Mouse (Mus musculus) embryonic stem cell, embryonic (primary cell): ENCODE measurements at regions not wholly inside any gene's neighbourhood (a gene's known extent, or its start where the extent isn't known, plus 50 kb on each side); places are given as distances from the start of the nearest gene placed in this dataset.

Experiments
- CTCF ChIA-PET, 4 experiments: fragments of 300-600 bp in 2 of 4; fragments of 350-600 bp in 2 of 4; sonication (Branson Sonifier 250); formaldehyde crosslinking; loops; one replicate each; lab custom pipeline; 2022; ENCODE audit warnings: inconsistent platforms in 2 of 4; lab: Charles Lee
- POLR2A ChIA-PET, 4 experiments: fragments of 300-600 bp in 2 of 4; fragments of 350-600 bp in 2 of 4; sonication (Branson Sonifier 250); formaldehyde crosslinking; loops; one replicate each; lab custom pipeline; 2022; ENCODE audit warnings: antibody characterized with exemption in 4 of 4, inconsistent platforms in 1 of 4; lab: Charles Lee

GRCm38 (mm10) chr11:114446617-114447460, 221.5 kb upstream of the Rpl38 start:
- ChIA-PET CTCF (interaction anchor here in 3 of 4 experiments (0.5 to 1.6 kb wide), 7 partner anchors 8 to 736 kb away, joined by 3 to 8 read pairs (median 3); no protein-coding TSS in a partner anchor), POLR2A (interaction anchor here in 2 of 4 experiments (0.6 to 1.2 kb wide), 3 partner anchors 8 to 286 kb away, joined by 3 to 4 read pairs (median 3); no protein-coding TSS in a partner anchor)

- CTCF ChIA-PET = interaction anchor here in 3 of 4 experiments (0.5 to 1.6 kb wide), 5 partner anchors 17 to 736 kb away, joined by 3 to 8 read pairs (median 4); no protein-coding TSS in a partner anchor
- POLR2A ChIA-PET = interaction anchor here in 2 of 4 experiments (0.6 to 1.2 kb wide), 3 partner anchors 9 to 287 kb away, joined by 3 to 4 read pairs (median 3); no protein-coding TSS in a partner anchor
Measured at GRCm38 (mm10) chr11:114446075-114446616, 222.2 kb upstream of the Rpl38 start.

GRCm38 (mm10) chr11:114444211-114444610, 224.1 kb upstream of the Rpl38 start:
- CTCF ChIA-PET = interaction anchor here (0.5 to 1.8 kb wide), 8 partner anchors 24 to 677 kb away, joined by 3 to 4 read pairs (median 4); no protein-coding TSS in a partner anchor

GRCm38 (mm10) chr11:114443444-114443843, 224.9 kb upstream of the Rpl38 start:
- ChIA-PET POLR2A (interaction anchor here in 1 of 4 experiments (1.3 kb wide), 1 partner anchor 128 kb away, joined by 3 read pairs; no protein-coding TSS in a partner anchor), CTCF (interaction anchor here in 3 of 4 experiments (0.5 to 1.2 kb wide), 5 partner anchors 19 to 371 kb away, joined by 3 to 4 read pairs (median 3); no protein-coding TSS in a partner anchor)

More at GRCm38 (mm10) chr11:114444211-114444610, 224.1 kb upstream of the Rpl38 start:
- POLR2A ChIA-PET = interaction anchor here in 1 of 4 experiments (1.3 kb wide), 1 partner anchor 127 kb away, joined by 3 read pairs; no protein-coding TSS in a partner anchor

GRCm38 (mm10) chr11:114439314-114439713, 229.0 kb upstream of the Rpl38 start:
- CTCF ChIA-PET = no interaction called here
- POLR2A ChIA-PET = interaction anchor here in 1 of 4 experiments (1.0 kb wide), 1 partner anchor 15 kb away, joined by 3 read pairs; no protein-coding TSS in a partner anchor

- POLR2A ChIA-PET = no interaction called here
- CTCF ChIA-PET = interaction anchor here in 2 of 4 experiments (0.6 to 1.0 kb wide), 3 partner anchors 192 to 1237 kb away, joined by 3 read pairs; no protein-coding TSS in a partner anchor
Measured at GRCm38 (mm10) chr11:114435788-114436187, 232.5 kb upstream of the Rpl38 start.

GRCm38 (mm10) chr11:114433561-114433960, 234.8 kb upstream of the Rpl38 start:
- ChIA-PET POLR2A (no interaction called here), CTCF (interaction anchor here in 3 of 4 experiments (0.6 to 1.3 kb wide), 3 partner anchors 22 to 209 kb away, joined by 3 to 4 read pairs (median 3); no protein-coding TSS in a partner anchor)

- CTCF ChIA-PET = interaction anchor here in 2 of 4 experiments (0.6 to 0.7 kb wide), 3 partner anchors 12 to 531 kb away, joined by 3 to 4 read pairs (median 3); no protein-coding TSS in a partner anchor
Measured at GRCm38 (mm10) chr11:114425447-114425846, 242.9 kb upstream of the Rpl38 start.

GRCm38 (mm10) chr11:114423322-114423721, 245.0 kb upstream of the Rpl38 start:
- CTCF ChIA-PET = interaction anchor here in 3 of 4 experiments (0.6 to 5.2 kb wide), 7 partner anchors 9 to 1120 kb away, joined by 3 to 30 read pairs (median 4); no protein-coding TSS in a partner anchor

More at GRCm38 (mm10) chr11:114425447-114425846, 242.9 kb upstream of the Rpl38 start:
- POLR2A ChIA-PET = interaction anchor here in 3 of 4 experiments (0.5 to 1.0 kb wide), 4 partner anchors 9 to 188 kb away, joined by 3 read pairs; no protein-coding TSS in a partner anchor

GRCm38 (mm10) chr11:114419002-114419401, 249.3 kb upstream of the Rpl38 start:
- POLR2A ChIA-PET = interaction anchor here in 1 of 4 experiments (1.5 kb wide), 1 partner anchor 16 kb away, joined by 3 read pairs; no protein-coding TSS in a partner anchor
- CTCF ChIA-PET = interaction anchor here in 3 of 4 experiments (0.6 to 5.2 kb wide), 12 partner anchors 10 to 217 kb away, joined by 3 to 30 read pairs (median 4); no protein-coding TSS in a partner anchor

More at GRCm38 (mm10) chr11:114423322-114423721, 245.0 kb upstream of the Rpl38 start:
- POLR2A ChIA-PET = interaction anchor here in 1 of 4 experiments (0.7 to 1.1 kb wide), 2 partner anchors 19 to 54 kb away, joined by 3 read pairs; no protein-coding TSS in a partner anchor

GRCm38 (mm10) chr11:114416168-114416567, 252.2 kb upstream of the Rpl38 start:
- CTCF ChIA-PET = interaction anchor here in 3 of 4 experiments (0.6 to 0.9 kb wide), 4 partner anchors 13 to 143 kb away, joined by 3 read pairs; no protein-coding TSS in a partner anchor
- POLR2A ChIA-PET = interaction anchor here in 1 of 4 experiments (0.9 to 1.0 kb wide), 2 partner anchors 9 kb away, joined by 3 read pairs; no protein-coding TSS in a partner anchor

- ChIA-PET POLR2A (no interaction called here), CTCF (no interaction called here)
Measured at GRCm38 (mm10) chr11:114404401-114404800, 263.9 kb upstream of the Rpl38 start.

- ChIA-PET CTCF (interaction anchor here (0.5 to 1.3 kb wide), 27 partner anchors 11 to 646 kb away, joined by 3 to 7 read pairs (median 3); no protein-coding TSS in a partner anchor), POLR2A (interaction anchor here in 2 of 4 experiments (0.7 to 1.2 kb wide), 2 partner anchors 16 to 88 kb away, joined by 3 to 4 read pairs; no protein-coding TSS in a partner anchor)
Measured at GRCm38 (mm10) chr11:114402556-114403320, 265.6 kb upstream of the Rpl38 start.

- ChIA-PET CTCF (interaction anchor here in 1 of 4 experiments (0.6 kb wide), 1 partner anchor 19 kb away, joined by 3 read pairs; no protein-coding TSS in a partner anchor), POLR2A (interaction anchor here in 1 of 4 experiments (0.6 kb wide), 1 partner anchor 216 kb away, joined by 3 read pairs; no protein-coding TSS in a partner anchor)
Measured at GRCm38 (mm10) chr11:114400701-114401100, 267.6 kb upstream of the Rpl38 start.

GRCm38 (mm10) chr11:114392161-114392560, 276.2 kb upstream of the Rpl38 start:
- CTCF ChIA-PET = no interaction called here
- POLR2A ChIA-PET = no interaction called here

GRCm38 (mm10) chr11:114391553-114391952, 276.8 kb upstream of the Rpl38 start:
- POLR2A ChIA-PET = no interaction called here
- CTCF ChIA-PET = no interaction called here

GRCm38 (mm10) chr11:114387091-114387490, 281.2 kb upstream of the Rpl38 start:
- ChIA-PET CTCF (interaction anchor here in 1 of 4 experiments (0.9 kb wide), 1 partner anchor 524 kb away, joined by 3 read pairs; no protein-coding TSS in a partner anchor), POLR2A (no interaction called here)
